Mouse (Mus musculus) spleen, adult 2 months (tissue): Measurements from ENCODE around the gene Trp53i11. TPM values are rescaled to one million over a fixed set of nuclear protein-coding genes. Genes with fewer than 3 reads are reported as not detected.

ENCODE experiments used
- DNase-seq, 2 experiments: peaks; one replicate each; pipeline versions ENCODE4 v3.0.0 to v3.0.0-alpha.2; 2012 to 2021; ENCODE audit warnings: low spot score in 2 of 2, low read depth in 1 of 2
- H3K27ac ChIP-seq: fragments of 200-500 bp; 2 replicates; pipeline ENCODE4 v1.5.1; 2012; ENCODE audit warnings: low read length, inconsistent platforms; ENCODE audit not compliant: insufficient read depth
- H3K27me3 ChIP-seq: fragments of 200-500 bp; 2 replicates; pipeline ENCODE4 v1.6.1; 2012; ENCODE audit warnings: mild to moderate bottlenecking, moderate library complexity, low read length, inconsistent platforms; ENCODE audit not compliant: control insufficient read depth, insufficient read depth
- H3K36me3 ChIP-seq: fragments of 200-500 bp; 2 replicates; pipeline ENCODE4 v1.6.1; 2012; ENCODE audit warnings: mild to moderate bottlenecking, low read length, inconsistent platforms; ENCODE audit not compliant: control insufficient read depth, insufficient read depth
- H3K4me1 ChIP-seq: fragments of 200-500 bp; 2 replicates; pipeline ENCODE4 v1.6.1; 2011; ENCODE audit warnings: inconsistent platforms; ENCODE audit not compliant: control insufficient read depth, insufficient read depth, insufficient read length
- H3K4me3 ChIP-seq: fragments of 200-500 bp; 2 replicates; pipeline ENCODE4 v1.5.1; 2011; ENCODE audit warnings: mild to moderate bottlenecking, inconsistent platforms; ENCODE audit not compliant: insufficient read depth, insufficient read length; ENCODE audit errors: extremely low read depth
- CTCF ChIP-seq: fragments of 200-500 bp; IDR thresholded peaks from 2 replicates; pipeline ENCODE4 v1.5.1; 2011; ENCODE audit warnings: mild to moderate bottlenecking, inconsistent platforms; ENCODE audit not compliant: insufficient read depth, insufficient read length, insufficient replicate concordance; ENCODE audit errors: extremely low read depth
- POLR2A ChIP-seq: fragments of 200-500 bp; IDR thresholded peaks from 2 replicates; pipeline ENCODE4 v1.6.1; 2011; ENCODE audit warnings: low read depth, low read length, inconsistent platforms
- WGBS: fragments of 180-500 bp; shearing (Covaris S2); methylation state at CpG from one replicate; pipeline ENCODE4 v1.1.7; 2018; 5-methylcytosine and 5-hydroxymethylcytosine counted together
- polyA plus RNA-seq: library from polyadenylated mRNA; depleted of rRNA; stranded (reverse); fragments of >200 nt; gene quantifications from 2 replicates; pipeline ENCODE4 v1.2.3, GENCODE M21; 2012; rRNA removed

Trp53i11 gene
- polyA plus RNA-seq: 147 and 149 TPM in 2 replicates

DNA sequence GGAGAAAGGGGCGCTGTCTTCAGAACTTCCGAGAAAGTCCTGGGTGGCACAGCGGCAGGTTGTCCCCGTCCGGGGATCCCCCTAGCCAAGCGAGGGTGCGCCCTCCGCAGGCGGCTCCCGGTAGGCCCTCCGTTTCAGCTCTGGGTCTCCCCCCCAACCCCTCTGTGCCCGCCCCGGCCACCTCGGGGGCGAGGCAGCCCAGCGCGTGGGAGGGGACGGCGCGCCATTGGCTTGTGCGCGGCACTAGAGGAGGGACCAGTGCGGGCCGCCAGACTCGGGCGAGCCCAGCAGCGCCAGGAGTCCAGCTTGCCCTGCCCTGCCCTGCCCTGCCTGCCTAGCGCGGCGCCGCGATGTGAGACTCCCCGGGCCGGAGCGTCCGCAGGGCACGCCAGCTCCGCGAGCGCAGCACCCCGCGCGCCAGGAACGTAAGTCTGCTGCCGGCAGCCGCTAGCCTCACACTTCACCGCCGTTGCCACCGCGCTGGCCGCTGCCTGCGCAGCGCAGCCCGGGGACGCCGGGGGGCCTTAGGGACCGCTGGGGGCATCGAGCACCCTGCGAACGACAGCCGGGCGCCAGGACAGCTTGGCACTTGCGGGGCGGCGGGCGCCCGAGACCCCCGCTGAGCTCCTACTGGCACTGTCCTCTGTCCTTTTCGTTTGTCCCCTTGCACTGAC lies at the start of gene Trp53i11:
Gene Trp53i11 (plus strand): TSS at position 226 of the 674 bp plus-strand sequence.
- TF ChIP-seq CTCF (peak; percentile 76), POLR2A (peak; percentile 84)
- WGBS: under 1% methylated on average over 66 of the region's 69 CpGs
- peak within 1 kb of the TSS; percentile 85 for H3K27ac ChIP-seq
- peaks cover 23% of the 10 kb centered on the region; the same call in 1 of the 2 replicates for H3K4me1 ChIP-seq
- no peaks in the 10 kb centered on the region for H3K36me3 ChIP-seq
- peak; percentile 79 to 97 for DNase-seq
- no peaks in the 10 kb centered on the region for H3K27me3 ChIP-seq
- peak within 1 kb of the TSS; percentile 94 for H3K4me3 ChIP-seq

DNA sequence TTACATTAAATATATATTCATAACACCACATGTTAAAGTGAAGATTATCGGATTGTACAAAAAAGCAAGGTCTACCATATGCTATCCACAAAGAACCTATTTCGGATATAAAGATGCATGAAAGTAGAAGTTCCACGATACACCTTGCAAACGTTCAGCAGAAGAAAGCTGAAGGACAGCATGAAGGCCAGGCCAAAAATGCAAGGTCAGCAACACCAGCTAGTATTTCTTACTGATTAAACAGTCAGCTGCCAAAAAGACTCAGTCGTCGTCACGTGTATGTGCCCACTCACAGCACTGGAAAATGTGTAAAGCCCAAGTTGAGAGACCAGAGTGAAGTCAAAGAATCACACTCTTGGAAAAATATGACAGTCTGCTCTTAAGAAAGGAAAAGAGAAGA lies 47.9 kb upstream of the Trp53i11 start:
- peaks cover 2% of the 10 kb centered on the region; the same call in 1 of the 2 replicates for H3K27me3 ChIP-seq
- DNase-seq: no peak
- H3K36me3 ChIP-seq: no peaks in the 10 kb centered on the region
- peaks cover 7% of the 10 kb centered on the region; the same call in 1 of the 2 replicates for H3K4me1 ChIP-seq
- WGBS: 87% methylated on average over 7 of the region's 7 CpGs
- no peak for TF ChIP-seq POLR2A
- no peak for TF ChIP-seq CTCF
- no peak overlapping the region for H3K4me3 ChIP-seq
- no peak overlapping the region for H3K27ac ChIP-seq

DNA sequence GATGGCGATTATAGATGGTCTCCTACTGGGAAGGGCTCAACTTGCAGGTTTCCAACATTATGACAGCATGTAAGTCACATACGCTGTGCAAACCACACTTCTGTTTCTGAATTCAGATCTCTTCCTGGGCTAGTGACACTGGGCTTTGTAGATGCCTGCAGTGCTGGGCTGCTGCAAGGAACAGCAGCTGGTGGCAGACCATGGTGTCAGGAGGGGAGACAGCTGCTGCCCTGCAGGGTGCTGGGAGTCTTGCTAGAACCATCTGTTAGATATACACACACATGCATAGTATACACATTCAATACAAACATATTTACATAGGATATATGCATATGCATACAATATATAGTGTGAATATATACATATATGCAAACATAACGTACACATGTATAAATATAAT lies 46.0 kb upstream of the Trp53i11 start:
- H3K27me3 ChIP-seq: peaks cover 2% of the 10 kb centered on the region; the same call in 1 of the 2 replicates
- TF ChIP-seq POLR2A: no peak
- no peak for TF ChIP-seq CTCF
- DNase-seq: no peak

DNA sequence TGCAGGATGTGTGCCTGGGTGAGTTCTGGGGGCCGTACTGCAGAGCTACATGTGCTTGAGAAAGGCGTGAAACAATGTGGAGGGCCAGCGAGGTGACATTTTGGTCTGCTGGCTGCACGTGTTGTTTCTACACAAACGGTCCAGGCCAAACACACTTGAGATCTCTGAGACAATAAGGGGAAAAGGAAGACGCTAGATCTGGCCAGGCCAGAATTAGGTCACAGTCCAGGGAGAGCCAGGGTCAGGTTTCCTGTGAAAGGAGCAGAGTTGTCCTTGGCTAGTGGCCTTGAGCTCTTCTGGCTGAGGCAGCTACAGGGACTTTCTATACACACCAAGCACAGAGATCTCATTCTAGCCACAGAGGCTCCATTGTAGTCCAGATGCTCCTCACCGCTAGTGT lies 44.7 kb upstream of the Trp53i11 start:
- Histone ChIP-seq H3K4me3 (no peak overlapping the region), H3K27ac (no peak overlapping the region), H3K36me3 (no peaks in the 10 kb centered on the region), H3K4me1 (peaks cover 7% of the 10 kb centered on the region; the same call in 1 of the 2 replicates), H3K27me3 (peaks cover 2% of the 10 kb centered on the region; the same call in 1 of the 2 replicates)
- TF ChIP-seq CTCF (no peak), POLR2A (no peak)
- no peak for DNase-seq
- 77% methylated on average over 7 of the region's 7 CpGs for WGBS

More for the DNA sequence above, 46.0 kb upstream of the Trp53i11 start:
- no peak overlapping the region for H3K4me3 ChIP-seq
- H3K36me3 ChIP-seq: no peaks in the 10 kb centered on the region
- 84% methylated on average over 3 of the region's 3 CpGs for WGBS
- H3K27ac ChIP-seq: no peak overlapping the region
- H3K4me1 ChIP-seq: peaks cover 7% of the 10 kb centered on the region; the same call in 1 of the 2 replicates

DNA sequence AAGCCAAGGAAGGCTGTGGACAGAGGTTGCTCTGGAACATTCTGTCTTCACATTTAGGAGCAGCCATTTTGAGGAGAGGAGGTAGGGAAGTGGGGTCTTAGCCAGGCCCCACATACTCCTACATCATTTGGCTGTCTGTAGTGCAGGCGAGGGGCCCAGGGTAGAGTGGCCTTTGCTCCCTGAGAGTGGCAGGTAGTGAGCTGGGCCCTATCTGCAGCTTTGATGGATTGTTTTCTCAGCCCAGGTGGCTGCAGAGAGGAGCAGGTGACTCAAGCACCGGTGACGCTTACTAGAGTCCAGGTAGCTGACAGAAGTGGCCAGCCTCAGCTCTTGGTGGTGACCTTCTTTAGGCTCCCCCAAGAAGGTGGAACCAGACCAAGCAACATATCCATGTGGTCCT lies 43.2 kb upstream of the Trp53i11 start:
- 85% methylated on average over 3 of the region's 3 CpGs for WGBS
- no peak for DNase-seq
- Histone ChIP-seq H3K4me3 (no peak overlapping the region), H3K27me3 (peaks cover 2% of the 10 kb centered on the region; the same call in 1 of the 2 replicates), H3K4me1 (peaks cover 7% of the 10 kb centered on the region; the same call in 1 of the 2 replicates), H3K27ac (no peak overlapping the region), H3K36me3 (no peaks in the 10 kb centered on the region)
- TF ChIP-seq POLR2A (no peak), CTCF (no peak)

DNA sequence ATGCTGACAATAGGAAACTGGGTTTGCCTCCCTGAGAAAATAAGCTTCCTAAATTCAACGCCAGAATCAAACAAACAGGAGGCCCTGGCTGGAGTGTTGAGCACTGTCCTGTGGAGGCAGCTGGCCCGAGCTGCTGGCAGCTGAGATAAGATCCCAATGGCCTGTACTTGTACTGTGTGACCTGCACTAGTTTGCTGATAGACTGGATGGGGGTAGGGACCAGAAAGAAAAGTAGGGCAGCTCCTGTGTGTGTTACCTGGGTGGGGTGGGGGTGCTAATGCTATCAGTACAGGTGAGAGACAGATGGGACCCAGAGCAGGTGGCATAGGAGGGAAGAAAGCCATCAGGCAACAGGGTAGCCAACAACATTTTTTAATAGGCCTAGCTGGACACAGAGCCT lies 37.3 kb upstream of the Trp53i11 start:
- Histone ChIP-seq H3K36me3 (no peaks in the 10 kb centered on the region), H3K27ac (no peak overlapping the region), H3K4me1 (peaks cover 13% of the 10 kb centered on the region; the same call in 1 of the 2 replicates), H3K27me3 (no peaks in the 10 kb centered on the region), H3K4me3 (no peak overlapping the region)
- 82% methylated on average over 2 of the region's 2 CpGs for WGBS
- DNase-seq: no peak
- TF ChIP-seq CTCF (no peak), POLR2A (no peak)
